Mouse (Mus musculus): ENCODE results near the gene Acad10. TPM values are rescaled to one million over a fixed set of nuclear protein-coding genes. Genes with fewer than 3 reads are reported as not detected.

Gene Acad10
- polyA plus RNA-seq, 1 experiment: not detected

- WGBS: 59% methylated on average over 12 of the region's 12 CpGs
- H3K4me3 ChIP-seq (ENCODE audit: insufficient read depth, low read depth, low read length): no peak overlapping the region
- peaks cover 7% of the 10 kb centered on the region; the same call in 1 of the 2 replicates for H3K4me1 ChIP-seq (ENCODE audit: control insufficient read depth, insufficient read depth, low read length)
- peak overlapping the region; percentile 76; the same call in 1 of the 2 replicates for H3K27ac ChIP-seq (ENCODE audit: insufficient read depth, low read depth, low read length)
- TF ChIP-seq POLR2A (IDR thresholded peaks at IDR 0.05; ENCODE audit: insufficient read depth, low read depth, low read length) (no peak), CTCF (IDR thresholded peaks at IDR 0.05; ENCODE audit: insufficient read depth, low read depth, low read length) (peak; percentile 26; the same call in 1 of the 2 replicates)
Observed at GRCm38 (mm10) chr5:121583765-121584501, 76.4 kb downstream of the Acad10 start.

DNA sequence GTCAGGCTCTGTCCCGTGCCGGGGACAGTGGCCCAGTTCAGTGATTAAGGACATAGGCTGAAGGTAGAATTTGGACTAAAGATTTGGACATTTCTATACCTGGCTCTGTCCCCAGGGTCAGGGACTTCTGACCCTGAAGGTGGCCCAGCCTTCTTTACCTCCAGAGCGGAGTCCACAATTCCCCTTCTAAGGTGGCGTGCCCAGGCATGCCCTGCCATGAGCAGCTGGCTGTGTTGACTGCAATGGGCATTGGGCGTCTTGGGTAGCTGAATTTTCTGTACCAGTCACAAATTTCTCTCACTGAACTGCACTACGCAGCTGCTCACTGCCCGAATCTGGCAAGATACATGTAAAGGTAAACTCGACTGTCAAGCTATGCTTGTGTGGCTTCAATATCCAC is 78.4 kb downstream of the Acad10 start:
- 97% methylated on average over 8 of the region's 8 CpGs for WGBS
- no peak overlapping the region for H3K4me3 ChIP-seq (ENCODE audit: insufficient read depth, low read depth, low read length)
- TF ChIP-seq CTCF (IDR thresholded peaks at IDR 0.05; ENCODE audit: insufficient read depth, low read depth, low read length): no peak
- no peak for TF ChIP-seq POLR2A (IDR thresholded peaks at IDR 0.05; ENCODE audit: insufficient read depth, low read depth, low read length)

GRCm38 (mm10) chr5:121576927-121577488 is 83.3 kb downstream of the Acad10 start:
- TF ChIP-seq POLR2A (IDR thresholded peaks at IDR 0.05; ENCODE audit: insufficient read depth, low read depth, low read length) (no peak), CTCF (IDR thresholded peaks at IDR 0.05; ENCODE audit: insufficient read depth, low read depth, low read length) (no peak)
- H3K4me1 ChIP-seq (ENCODE audit: control insufficient read depth, insufficient read depth, low read length): no peaks in the 10 kb centered on the region
- WGBS: 90% methylated on average over 11 of the region's 11 CpGs
- no peak overlapping the region for H3K27ac ChIP-seq (ENCODE audit: insufficient read depth, low read depth, low read length)
- no peak overlapping the region for H3K4me3 ChIP-seq (ENCODE audit: insufficient read depth, low read depth, low read length)

More for the DNA sequence above, 78.4 kb downstream of the Acad10 start:
- H3K27ac ChIP-seq (ENCODE audit: insufficient read depth, low read depth, low read length): no peak overlapping the region
- H3K4me1 ChIP-seq (ENCODE audit: control insufficient read depth, insufficient read depth, low read length): peaks cover 7% of the 10 kb centered on the region; the same call in 1 of the 2 replicates

DNA sequence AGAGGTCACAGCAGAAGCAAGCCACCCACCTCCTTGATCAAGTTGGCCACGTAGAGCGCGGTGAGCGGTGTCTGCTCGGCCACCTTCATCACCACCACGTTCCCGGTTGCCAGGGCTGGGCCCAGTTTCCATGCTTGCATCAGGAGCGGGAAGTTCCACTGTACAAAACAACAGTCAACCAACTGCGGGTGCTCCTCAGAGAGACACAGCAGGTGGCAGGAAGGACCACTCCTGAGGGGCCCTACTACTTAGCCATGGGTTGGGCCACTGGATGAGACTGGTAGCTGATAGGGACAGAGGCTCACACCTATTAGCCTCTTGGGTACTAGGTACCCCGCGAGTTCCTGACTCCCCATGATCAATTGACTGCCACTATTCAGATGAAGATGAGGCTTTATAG is 84.4 kb downstream of the Acad10 start:
- TF ChIP-seq CTCF (IDR thresholded peaks at IDR 0.05; ENCODE audit: insufficient read depth, low read depth, low read length) (no peak), POLR2A (IDR thresholded peaks at IDR 0.05; ENCODE audit: insufficient read depth, low read depth, low read length) (no peak)
- 96% methylated on average over 11 of the region's 11 CpGs for WGBS
- Histone ChIP-seq H3K4me3 (ENCODE audit: insufficient read depth, low read depth, low read length) (no peak overlapping the region), H3K27ac (ENCODE audit: insufficient read depth, low read depth, low read length) (no peak overlapping the region), H3K4me1 (ENCODE audit: control insufficient read depth, insufficient read depth, low read length) (no peaks in the 10 kb centered on the region)

GRCm38 (mm10) chr5:121574145-121574544 is 86.2 kb downstream of the Acad10 start:
- H3K4me3 ChIP-seq (ENCODE audit: insufficient read depth, low read depth, low read length): no peak overlapping the region
- no peaks in the 10 kb centered on the region for H3K4me1 ChIP-seq (ENCODE audit: control insufficient read depth, insufficient read depth, low read length)
- no peak overlapping the region for H3K27ac ChIP-seq (ENCODE audit: insufficient read depth, low read depth, low read length)
- TF ChIP-seq POLR2A (IDR thresholded peaks at IDR 0.05; ENCODE audit: insufficient read depth, low read depth, low read length): no peak
- TF ChIP-seq CTCF (IDR thresholded peaks at IDR 0.05; ENCODE audit: insufficient read depth, low read depth, low read length): no peak
- 91% methylated on average over 13 of the region's 13 CpGs for WGBS

Other genes starting within 250 kb of the Acad10 start
- not detected in 2 replicates for gene Tmem116, start 208.6 kb downstream of the Acad10 start, polyA plus RNA-seq (2012; ENCODE audit: insufficient read depth, insufficient read length, low replicate concordance, missing spikeins)
- 277 TPM in 1 of 2 replicates, not detected in the other for gene Erp29, start 208.0 kb downstream of the Acad10 start, polyA plus RNA-seq (2012; ENCODE audit: insufficient read depth, insufficient read length, low replicate concordance, missing spikeins)
- not detected in 2 replicates for gene Adam1b, start 157.1 kb downstream of the Acad10 start, polyA plus RNA-seq (2012; ENCODE audit: insufficient read depth, insufficient read length, low replicate concordance, missing spikeins)
- not detected in 2 replicates for gene Adam1a, start 115.0 kb downstream of the Acad10 start, polyA plus RNA-seq (2012; ENCODE audit: insufficient read depth, insufficient read length, low replicate concordance, missing spikeins)
- gene Gm42878, start 115.0 kb downstream of the Acad10 start, polyA plus RNA-seq (2012; ENCODE audit: insufficient read depth, insufficient read length, low replicate concordance, missing spikeins): not detected in 2 replicates
- 681 TPM in 1 of 2 replicates, not detected in the other for gene Mapkapk5, start 114.6 kb downstream of the Acad10 start, polyA plus RNA-seq (2012; ENCODE audit: insufficient read depth, insufficient read length, low replicate concordance, missing spikeins)
- gene Aldh2, start 66.7 kb downstream of the Acad10 start, polyA plus RNA-seq (2012; ENCODE audit: insufficient read depth, insufficient read length, low replicate concordance, missing spikeins): not detected in 2 replicates
- not detected in 2 replicates for gene Acad12, start 41.6 kb downstream of the Acad10 start, polyA plus RNA-seq (2012; ENCODE audit: insufficient read depth, insufficient read length, low replicate concordance, missing spikeins)
- gene Brap, start within 50 bp of the Acad10 start, polyA plus RNA-seq (2012; ENCODE audit: insufficient read depth, insufficient read length, low replicate concordance, missing spikeins): not detected in 2 replicates
- not detected in 2 replicates for gene Atxn2, start 50.8 kb upstream of the Acad10 start, polyA plus RNA-seq (2012; ENCODE audit: insufficient read depth, insufficient read length, low replicate concordance, missing spikeins)
- gene Sh2b3, start 177.1 kb upstream of the Acad10 start, polyA plus RNA-seq (2012; ENCODE audit: insufficient read depth, insufficient read length, low replicate concordance, missing spikeins): not detected in 2 replicates
- gene Pheta1, start 188.5 kb upstream of the Acad10 start, polyA plus RNA-seq (2012; ENCODE audit: insufficient read depth, insufficient read length, low replicate concordance, missing spikeins): not detected in 2 replicates

Data from olfactory bulb, adult 2 months (tissue).